Mouse (Mus musculus): ENCODE data around the gene Zfp235.

Zfp235 gene

DNA sequence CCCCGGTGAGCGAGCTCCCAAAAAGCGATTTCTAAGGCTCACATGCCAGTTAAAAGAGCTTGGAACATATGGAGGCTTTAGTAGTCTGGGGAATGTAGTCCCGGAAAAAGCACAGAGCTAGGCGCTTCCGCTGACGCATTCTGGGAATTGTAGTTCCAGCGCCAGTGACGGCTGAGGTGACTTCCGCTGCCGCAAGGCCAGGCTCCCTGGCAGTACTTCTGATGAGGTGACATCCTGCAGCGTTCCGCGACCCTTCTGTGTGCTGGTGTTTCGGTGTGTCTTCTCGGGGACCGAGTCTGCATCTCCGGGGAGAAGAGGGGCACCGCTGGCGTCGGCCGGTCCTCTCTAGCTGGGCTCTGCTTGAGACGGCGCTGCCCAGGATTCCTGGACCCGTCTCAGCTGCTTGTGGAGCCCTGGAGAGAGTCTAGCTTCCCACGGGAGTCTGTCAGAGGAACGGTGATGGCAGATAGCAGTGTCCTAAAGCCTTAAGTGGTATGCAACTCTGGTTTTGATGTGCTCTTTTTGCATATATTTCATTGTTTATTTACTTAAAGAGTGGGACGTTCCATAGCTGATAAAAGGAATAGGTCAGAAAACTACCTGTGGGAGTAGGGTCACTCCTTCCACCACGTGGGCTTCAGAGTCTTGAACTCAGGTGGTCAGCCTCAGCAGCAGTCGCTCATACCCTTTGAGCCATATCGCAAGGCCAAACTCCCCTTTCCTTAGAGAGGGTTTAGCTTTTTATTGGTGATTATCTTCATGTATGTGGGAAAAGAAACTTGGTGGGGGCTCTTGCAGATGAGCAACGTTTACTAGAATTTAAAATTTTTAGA is at the start of gene Zfp235:
TSS of gene Zfp235 (plus strand) at position 174 of the 833 bp plus-strand sequence.
- peak; percentile 85 for DNase-seq (ENCODE audit: extremely low spot score)

GRCm38 (mm10) chr7:24086871-24087270 is 47.1 kb upstream of the Zfp235 start:
- DNase-seq (ENCODE audit: extremely low spot score) = no peak

DNA sequence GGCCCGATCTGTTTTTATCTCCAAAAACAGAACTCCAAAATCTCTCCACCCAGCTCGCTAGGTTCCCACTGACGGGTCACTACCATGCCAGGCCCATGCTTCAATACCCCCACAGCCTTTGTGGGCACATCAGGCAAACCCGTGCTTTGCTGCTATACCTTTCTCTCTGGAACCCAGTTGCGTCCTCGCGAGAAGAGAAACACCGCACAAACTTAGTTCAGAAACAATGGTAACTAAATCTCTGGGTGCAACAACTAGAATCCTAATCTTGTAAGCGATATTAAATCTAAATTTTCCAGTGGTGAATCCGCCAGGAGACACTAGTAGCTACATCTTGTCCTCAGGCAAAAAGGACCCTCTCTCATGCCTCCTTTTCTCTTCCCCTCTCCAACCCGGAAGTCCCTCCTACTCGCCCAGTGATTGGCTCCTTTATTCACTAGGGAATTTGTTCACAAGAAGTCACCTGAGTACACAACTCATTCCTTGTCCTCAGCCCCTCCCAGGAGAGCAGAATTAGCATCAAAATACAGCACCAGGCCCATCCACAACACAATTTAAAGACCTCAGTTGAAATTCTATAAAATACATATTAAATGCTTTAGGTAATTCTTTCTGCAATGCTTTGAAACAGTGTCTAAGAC is 46.4 kb upstream of the Zfp235 start:
- no peak for DNase-seq (ENCODE audit: extremely low spot score)

DNA sequence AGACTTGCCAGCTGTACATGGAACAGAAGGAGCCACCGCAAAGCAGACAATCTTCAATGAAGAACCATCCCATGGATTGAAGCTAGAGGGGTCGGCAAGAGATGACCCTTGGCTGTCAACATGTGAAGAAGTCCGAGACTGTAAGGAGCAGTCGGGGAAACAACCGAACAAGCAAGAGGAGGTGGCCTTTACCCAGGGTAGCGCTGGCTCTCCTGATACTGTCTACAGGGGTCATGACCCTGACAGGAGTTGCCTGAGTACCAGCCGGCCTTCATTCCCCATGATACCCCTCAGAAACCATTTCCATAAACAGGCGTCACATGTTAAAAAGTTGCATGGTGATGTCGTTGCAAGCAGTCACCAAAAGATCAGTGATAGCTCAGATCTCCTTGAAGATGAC is 29.6 kb upstream of the Zfp235 start:
- DNase-seq (ENCODE audit: extremely low spot score) = no peak

DNA sequence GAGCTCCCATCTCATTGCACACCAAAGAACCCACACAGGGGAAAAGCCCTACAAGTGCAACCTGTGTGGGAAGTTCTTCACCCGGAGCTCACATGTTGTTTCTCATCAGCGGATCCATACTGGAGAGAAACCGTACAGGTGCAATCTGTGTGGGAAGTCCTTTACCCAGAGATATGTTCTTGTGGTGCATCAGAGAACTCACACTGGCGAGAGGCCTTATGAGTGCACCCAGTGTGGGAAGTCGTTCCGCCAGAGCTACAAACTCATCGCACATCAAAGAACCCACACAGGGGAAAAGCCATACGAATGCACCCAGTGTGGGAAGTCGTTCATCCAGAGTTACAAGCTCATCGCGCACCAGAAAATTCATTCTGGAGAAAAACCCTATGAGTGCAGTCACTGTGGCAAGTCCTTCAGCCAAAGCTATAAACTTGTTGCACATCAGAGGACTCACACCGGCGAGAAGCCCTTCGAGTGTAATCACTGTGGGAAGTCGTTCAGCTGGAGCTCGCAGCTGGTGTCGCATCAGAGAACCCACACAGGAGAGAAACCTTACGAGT is 28.7 kb upstream of the Zfp235 start:
- DNase-seq (ENCODE audit: extremely low spot score) = no peak

DNA sequence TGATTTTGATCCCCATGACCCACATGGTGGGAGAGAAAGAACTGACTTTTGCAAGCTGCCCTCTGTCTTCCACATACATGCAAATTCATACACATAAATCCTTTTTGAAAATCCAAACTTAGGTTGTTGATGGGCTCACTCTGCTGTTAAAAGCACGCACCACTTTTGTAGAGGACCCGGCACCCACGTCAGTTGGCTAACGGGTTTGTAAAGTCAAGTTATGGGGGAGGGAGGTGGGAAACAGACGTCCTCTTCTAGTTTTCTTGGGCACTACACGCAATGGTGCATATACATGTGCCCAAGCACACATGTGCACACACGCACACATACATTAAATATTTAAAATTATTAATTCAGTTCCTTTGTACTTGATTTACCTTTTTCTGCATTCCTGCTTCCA is 23.1 kb upstream of the Zfp235 start:
- DNase-seq (ENCODE audit: extremely low spot score) = no peak

- no peak for DNase-seq (ENCODE audit: extremely low spot score)
Observed at GRCm38 (mm10) chr7:24111772-24112155, 22.2 kb upstream of the Zfp235 start.

- DNase-seq (ENCODE audit: extremely low spot score) = peak; percentile 88
Observed at GRCm38 (mm10) chr7:24112156-24112856, 21.7 kb upstream of the Zfp235 start, which contains the start of gene Zfp112. Zfp112 (plus strand) TSS chr7:24112314.

DNA sequence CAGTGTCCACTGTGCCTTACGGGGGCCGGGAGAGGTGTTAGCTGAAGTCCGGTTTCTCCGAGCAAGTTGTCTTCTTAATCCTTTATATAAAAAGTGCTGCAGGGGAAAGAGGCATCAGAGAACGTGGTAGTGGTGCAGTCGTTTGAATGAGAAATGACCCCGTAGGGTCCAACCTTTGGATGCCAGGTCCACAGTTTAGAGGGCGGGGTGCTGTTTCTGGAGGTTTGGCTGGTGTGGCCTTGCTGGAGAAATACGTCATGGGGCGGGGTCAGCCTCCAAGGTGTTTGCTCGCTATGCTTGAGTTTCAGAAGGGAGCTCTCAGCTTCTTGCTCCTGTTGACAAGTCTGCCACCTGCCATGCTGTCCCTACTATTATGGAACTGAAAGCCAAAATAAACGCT is 21.0 kb upstream of the Zfp235 start:
- peak; percentile 39 for DNase-seq (ENCODE audit: extremely low spot score)

DNA sequence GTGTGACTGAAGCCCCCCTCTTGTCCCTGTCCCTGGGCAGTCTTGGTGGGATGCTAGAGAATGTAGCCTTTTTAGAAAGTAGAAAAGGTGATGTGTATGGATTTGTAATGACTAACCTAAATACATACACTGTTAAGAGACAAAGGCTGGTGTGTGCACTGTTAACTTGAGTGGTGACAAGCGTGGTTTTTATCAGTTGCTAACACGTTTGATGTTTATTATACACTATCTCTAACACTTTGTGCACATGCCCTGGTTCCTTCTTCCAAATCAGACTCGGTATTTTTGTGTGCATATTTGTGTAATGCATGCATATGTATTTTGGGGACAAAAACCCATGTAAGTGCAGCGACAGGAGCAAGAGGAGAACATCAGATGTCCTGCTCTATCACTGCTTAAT is 17.3 kb upstream of the Zfp235 start:
- no peak for DNase-seq (ENCODE audit: extremely low spot score)

- no peak for DNase-seq (ENCODE audit: extremely low spot score)
Observed at GRCm38 (mm10) chr7:24133425-24133995, 459 bp upstream of the Zfp235 start.

GRCm38 (mm10) chr7:24142566-24142965 is 8.6 kb downstream of the Zfp235 start:
- DNase-seq (ENCODE audit: extremely low spot score) = no peak

- DNase-seq (ENCODE audit: extremely low spot score) = no peak
Observed at GRCm38 (mm10) chr7:24153272-24153671, 19.3 kb downstream of the Zfp235 start.

DNA sequence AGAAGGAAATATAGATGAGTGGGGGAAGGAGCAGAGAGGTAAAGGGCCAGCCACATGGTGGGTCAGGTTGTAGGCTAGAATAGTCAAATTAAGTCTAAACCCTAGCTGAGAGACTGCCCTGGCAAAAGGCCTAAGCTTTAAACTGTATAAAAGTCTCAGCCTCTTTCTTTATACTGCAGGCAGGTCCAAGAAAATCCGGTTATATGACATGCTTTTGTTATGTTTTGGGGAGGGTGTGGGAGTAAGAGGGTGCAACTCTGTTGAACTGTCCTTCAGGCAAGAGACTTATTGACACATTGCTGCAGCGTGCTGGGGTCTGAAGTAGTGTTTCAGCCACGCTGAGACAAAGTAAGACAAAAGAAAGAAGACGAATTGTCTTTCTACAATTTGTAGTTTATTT is 38.2 kb downstream of the Zfp235 start:
- no peak for DNase-seq (ENCODE audit: extremely low spot score)

DNA sequence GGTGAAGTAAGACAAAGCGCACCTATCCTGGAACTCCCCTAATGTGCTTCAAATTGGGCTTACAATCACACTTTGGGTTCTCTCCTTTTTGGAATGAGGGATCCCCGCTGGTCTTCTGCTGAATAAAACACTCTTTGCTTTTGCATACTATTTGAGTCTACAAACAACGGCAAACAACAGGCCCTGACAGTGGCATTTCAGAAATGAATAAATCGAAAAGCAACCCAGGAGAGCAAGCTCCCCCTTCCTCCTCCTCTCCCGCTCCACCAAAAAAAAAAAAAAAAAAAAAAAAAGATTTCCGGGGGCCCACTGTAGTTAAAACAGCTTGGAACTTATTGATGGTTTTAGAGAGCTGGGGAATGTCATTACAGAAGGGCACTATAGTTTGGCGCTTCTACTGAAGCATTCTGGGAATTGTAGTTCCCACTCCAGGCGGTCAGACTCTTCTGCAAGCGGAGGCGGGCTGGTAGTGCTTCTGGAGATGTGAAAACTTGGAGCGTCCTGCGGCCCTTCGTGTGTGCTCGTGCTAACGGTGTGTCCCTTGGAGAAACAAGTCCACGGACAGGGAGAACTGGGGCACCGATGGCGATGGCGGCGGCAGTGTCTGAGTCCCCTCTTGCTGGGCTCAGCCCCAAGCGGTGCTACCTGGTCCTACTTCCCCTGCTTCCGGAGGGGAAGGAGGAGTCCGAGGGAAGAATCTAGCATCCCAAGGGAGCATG is 40.8 kb downstream of the Zfp235 start, which contains the start of gene Zfp114:
TSS of gene Zfp114 (plus strand) at position 443 of the 719 bp plus-strand sequence.
- DNase-seq (ENCODE audit: extremely low spot score) = peak; percentile 86

GRCm38 (mm10) chr7:24175337-24175711 is 41.4 kb downstream of the Zfp235 start:
- DNase-seq (ENCODE audit: extremely low spot score) = no peak

- no peak for DNase-seq (ENCODE audit: extremely low spot score)
Observed at GRCm38 (mm10) chr7:24187611-24188010, 53.6 kb downstream of the Zfp235 start.

- DNase-seq (ENCODE audit: extremely low spot score) = no peak
Observed at GRCm38 (mm10) chr7:24188901-24189570, 55.1 kb downstream of the Zfp235 start.

DNA sequence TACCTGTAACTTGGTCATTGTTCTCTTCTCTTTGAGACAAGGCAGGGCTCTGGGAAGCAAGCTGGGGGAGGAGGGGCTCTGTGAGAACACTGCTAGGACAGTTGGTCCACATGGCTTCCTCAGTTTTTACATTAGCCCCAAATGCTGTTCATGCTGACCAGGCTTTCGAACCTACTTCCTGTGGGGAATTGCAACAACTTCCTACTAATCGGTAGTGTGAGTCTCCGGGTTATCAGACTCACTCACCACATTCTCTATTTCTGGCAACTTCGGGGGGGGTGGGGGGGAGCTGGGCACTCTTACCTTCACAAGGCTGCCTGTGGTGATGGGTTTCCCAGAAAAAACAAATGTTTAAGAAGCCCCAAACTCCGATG is 55.6 kb downstream of the Zfp235 start:
- no peak for DNase-seq (ENCODE audit: extremely low spot score)

- DNase-seq (ENCODE audit: extremely low spot score) = no peak
Observed at GRCm38 (mm10) chr7:24191361-24191760, 57.4 kb downstream of the Zfp235 start.
